Mouse (Mus musculus): ENCODE measurements around the gene Tbc1d8. TPM values are rescaled to one million over a fixed set of nuclear protein-coding genes. Genes with fewer than 3 reads are reported as not detected.

The Tbc1d8 gene
- polyA plus RNA-seq, 1 experiment from 2014 or later: 9.1 TPM

DNA sequence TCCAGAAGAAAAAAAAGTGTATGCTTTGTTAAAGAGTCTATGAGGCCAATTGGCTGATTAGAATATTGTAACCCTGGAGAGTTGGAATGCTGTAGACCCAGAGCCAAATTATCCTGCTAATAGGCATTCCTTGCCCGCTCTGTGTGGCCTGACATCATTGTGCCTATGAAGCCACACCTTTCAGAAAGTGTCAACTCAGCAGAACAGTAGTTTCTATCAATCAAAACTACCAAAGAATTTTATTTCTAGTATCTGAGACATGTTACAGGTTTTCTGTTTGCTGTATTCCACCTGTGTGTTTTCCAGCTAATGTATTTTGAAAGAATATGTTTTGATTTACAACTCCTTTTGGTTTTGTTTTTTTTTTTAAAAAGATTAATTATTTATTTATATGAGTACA lies 33.6 kb upstream of the Tbc1d8 start:
- no peaks in the 10 kb centered on the region for H3K36me3 ChIP-seq (ENCODE audit: control insufficient read depth, insufficient read depth, low read length)
- no peak for ATAC-seq (replicated peaks; ENCODE audit: low FRiP score, low TSS enrichment, low read depth)
- no peak overlapping the region for H3K4me3 ChIP-seq (ENCODE audit: low read depth, low read length)
- no peak overlapping the region for H3K27ac ChIP-seq (ENCODE audit: low read depth)
- 82% methylated on average over 1 of the region's 1 CpGs for WGBS
- no peak overlapping the region for H3K4me2 ChIP-seq (ENCODE audit: low read length)
- H3K27me3 ChIP-seq (replicated peaks; ENCODE audit: control insufficient read depth, insufficient read depth, low read length): no peaks in the 10 kb centered on the region
- DNase-seq (ENCODE audit: low spot score): no peak
- no peaks in the 10 kb centered on the region for H3K4me1 ChIP-seq (replicated peaks; ENCODE audit: control insufficient read depth, insufficient read depth, low read length)
- H3K9ac ChIP-seq (ENCODE audit: low read length): no peak overlapping the region
- no peaks in the 10 kb centered on the region for H3K9me3 ChIP-seq (ENCODE audit: control insufficient read depth, low read length)

- no peak overlapping the region for H3K4me3 ChIP-seq (ENCODE audit: low read depth, low read length)
- no peak overlapping the region for H3K9ac ChIP-seq (ENCODE audit: low read length)
- H3K9me3 ChIP-seq (ENCODE audit: control insufficient read depth, low read length): no peaks in the 10 kb centered on the region
- ATAC-seq (replicated peaks; ENCODE audit: low FRiP score, low TSS enrichment, low read depth) (no peak), DNase-seq (ENCODE audit: low spot score) (no peak)
- no peaks in the 10 kb centered on the region for H3K4me1 ChIP-seq (replicated peaks; ENCODE audit: control insufficient read depth, insufficient read depth, low read length)
- H3K4me2 ChIP-seq (ENCODE audit: low read length): no peak overlapping the region
- H3K36me3 ChIP-seq (ENCODE audit: control insufficient read depth, insufficient read depth, low read length): no peaks in the 10 kb centered on the region
- H3K27me3 ChIP-seq (replicated peaks; ENCODE audit: control insufficient read depth, insufficient read depth, low read length): no peaks in the 10 kb centered on the region
- WGBS: 70% methylated on average over 8 of the region's 8 CpGs
- H3K27ac ChIP-seq (ENCODE audit: low read depth): no peak overlapping the region
Measured at GRCm38 (mm10) chr1:39511775-39512174, 33.2 kb upstream of the Tbc1d8 start.

- no peak for DNase-seq (ENCODE audit: low spot score)
- no peak overlapping the region for H3K4me2 ChIP-seq (ENCODE audit: low read length)
- no peaks in the 10 kb centered on the region for H3K36me3 ChIP-seq (ENCODE audit: control insufficient read depth, insufficient read depth, low read length)
- H3K9me3 ChIP-seq (ENCODE audit: control insufficient read depth, low read length): no peaks in the 10 kb centered on the region
- no peak overlapping the region for H3K4me3 ChIP-seq (ENCODE audit: low read depth, low read length)
- 53% methylated on average over 9 of the region's 9 CpGs for WGBS
- no peak overlapping the region for H3K9ac ChIP-seq (ENCODE audit: low read length)
- no peak for ATAC-seq (replicated peaks; ENCODE audit: low FRiP score, low TSS enrichment, low read depth)
- H3K27ac ChIP-seq (ENCODE audit: low read depth): no peak overlapping the region
- H3K27me3 ChIP-seq (replicated peaks; ENCODE audit: control insufficient read depth, insufficient read depth, low read length): no peaks in the 10 kb centered on the region
- H3K4me1 ChIP-seq (replicated peaks; ENCODE audit: control insufficient read depth, insufficient read depth, low read length): no peaks in the 10 kb centered on the region
Measured at GRCm38 (mm10) chr1:39505600-39505999, 27.0 kb upstream of the Tbc1d8 start.

DNA sequence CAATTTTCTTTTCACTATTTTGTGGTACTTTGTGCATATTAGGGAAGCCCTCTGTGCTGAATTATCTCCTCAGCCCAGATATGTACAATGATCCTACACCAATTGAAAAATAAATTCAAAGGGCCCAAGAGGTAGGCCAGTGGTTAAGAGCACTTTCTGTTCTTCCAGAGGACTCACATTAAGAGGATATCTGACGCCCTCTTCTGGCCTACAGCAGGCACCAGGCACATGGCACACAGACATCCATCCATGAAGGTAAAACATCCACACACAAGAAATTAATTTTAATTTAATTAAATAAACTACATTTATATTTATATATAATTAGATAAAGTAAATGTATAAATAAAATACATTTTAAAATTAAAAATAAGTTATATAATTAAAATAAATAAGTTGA lies 25.7 kb upstream of the Tbc1d8 start:
- H3K4me3 ChIP-seq (ENCODE audit: low read depth, low read length): no peak overlapping the region
- H3K9ac ChIP-seq (ENCODE audit: low read length): no peak overlapping the region
- 8% methylated on average over 1 of the region's 1 CpGs for WGBS
- ATAC-seq (replicated peaks; ENCODE audit: low FRiP score, low TSS enrichment, low read depth) (no peak), DNase-seq (ENCODE audit: low spot score) (no peak)
- no peaks in the 10 kb centered on the region for H3K27me3 ChIP-seq (replicated peaks; ENCODE audit: control insufficient read depth, insufficient read depth, low read length)
- H3K9me3 ChIP-seq (ENCODE audit: control insufficient read depth, low read length): no peaks in the 10 kb centered on the region
- no peak overlapping the region for H3K27ac ChIP-seq (ENCODE audit: low read depth)
- H3K36me3 ChIP-seq (ENCODE audit: control insufficient read depth, insufficient read depth, low read length): no peaks in the 10 kb centered on the region
- H3K4me1 ChIP-seq (replicated peaks; ENCODE audit: control insufficient read depth, insufficient read depth, low read length): no peaks in the 10 kb centered on the region
- H3K4me2 ChIP-seq (ENCODE audit: low read length): no peak overlapping the region

GRCm38 (mm10) chr1:39502817-39503633 lies 24.5 kb upstream of the Tbc1d8 start:
- Histone ChIP-seq H3K9ac (ENCODE audit: low read length) (no peak overlapping the region), H3K27ac (ENCODE audit: low read depth) (no peak overlapping the region), H3K4me3 (ENCODE audit: low read depth, low read length) (no peak overlapping the region), H3K9me3 (ENCODE audit: control insufficient read depth, low read length) (no peaks in the 10 kb centered on the region), H3K27me3 (replicated peaks; ENCODE audit: control insufficient read depth, insufficient read depth, low read length) (no peaks in the 10 kb centered on the region), H3K36me3 (ENCODE audit: control insufficient read depth, insufficient read depth, low read length) (no peaks in the 10 kb centered on the region), H3K4me1 (replicated peaks; ENCODE audit: control insufficient read depth, insufficient read depth, low read length) (no peaks in the 10 kb centered on the region), H3K4me2 (ENCODE audit: low read length) (no peak overlapping the region)
- WGBS: 79% methylated on average over 17 of the region's 17 CpGs
- ATAC-seq (replicated peaks; ENCODE audit: low FRiP score, low TSS enrichment, low read depth) (no peak), DNase-seq (ENCODE audit: low spot score) (no peak)

DNA sequence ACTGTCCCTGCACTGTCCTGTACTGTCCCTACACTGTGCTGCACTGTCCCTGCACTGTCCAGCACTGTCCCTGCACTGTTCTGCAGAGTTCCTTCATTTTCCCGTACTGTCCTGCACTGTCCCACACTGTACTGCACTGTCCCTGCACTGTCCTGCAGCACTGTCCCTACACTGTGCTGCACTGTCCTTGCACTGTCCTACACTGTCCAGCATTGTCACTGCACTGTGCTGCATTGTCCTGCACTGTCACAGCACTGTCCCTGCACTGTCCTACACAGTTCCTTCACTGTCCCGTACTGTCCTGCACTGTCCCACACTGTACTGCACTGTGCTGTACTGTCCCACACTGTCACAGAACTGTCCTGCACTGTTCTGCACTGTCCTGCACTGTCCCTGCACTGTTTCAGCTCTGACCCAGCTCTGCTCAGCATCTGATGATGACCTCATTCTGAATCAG lies 21.0 kb upstream of the Tbc1d8 start:
- 89% methylated on average over 2 of the region's 2 CpGs for WGBS
- DNase-seq (ENCODE audit: low spot score) (no peak), ATAC-seq (replicated peaks; ENCODE audit: low FRiP score, low TSS enrichment, low read depth) (no peak; the same call in 1 of the 2 replicates)

GRCm38 (mm10) chr1:39497748-39498147 lies 19.2 kb upstream of the Tbc1d8 start:
- WGBS: 88% methylated on average over 11 of the region's 11 CpGs
- H3K4me1 ChIP-seq (replicated peaks; ENCODE audit: control insufficient read depth, insufficient read depth, low read length): no peaks in the 10 kb centered on the region
- no peaks in the 10 kb centered on the region for H3K9me3 ChIP-seq (ENCODE audit: control insufficient read depth, low read length)
- ATAC-seq (replicated peaks; ENCODE audit: low FRiP score, low TSS enrichment, low read depth) (no peak), DNase-seq (ENCODE audit: low spot score) (no peak)
- no peak overlapping the region for H3K4me3 ChIP-seq (ENCODE audit: low read depth, low read length)
- H3K27ac ChIP-seq (ENCODE audit: low read depth): no peak overlapping the region
- no peak overlapping the region for H3K4me2 ChIP-seq (ENCODE audit: low read length)
- no peak overlapping the region for H3K9ac ChIP-seq (ENCODE audit: low read length)
- H3K27me3 ChIP-seq (replicated peaks; ENCODE audit: control insufficient read depth, insufficient read depth, low read length): no peaks in the 10 kb centered on the region
- H3K36me3 ChIP-seq (ENCODE audit: control insufficient read depth, insufficient read depth, low read length): no peaks in the 10 kb centered on the region

More for the DNA sequence above, 21.0 kb upstream of the Tbc1d8 start:
- H3K4me1 ChIP-seq (replicated peaks; ENCODE audit: control insufficient read depth, insufficient read depth, low read length): no peaks in the 10 kb centered on the region
- no peaks in the 10 kb centered on the region for H3K9me3 ChIP-seq (ENCODE audit: control insufficient read depth, low read length)
- no peak overlapping the region for H3K9ac ChIP-seq (ENCODE audit: low read length)
- no peaks in the 10 kb centered on the region for H3K36me3 ChIP-seq (ENCODE audit: control insufficient read depth, insufficient read depth, low read length)
- no peak overlapping the region for H3K4me2 ChIP-seq (ENCODE audit: low read length)
- no peaks in the 10 kb centered on the region for H3K27me3 ChIP-seq (replicated peaks; ENCODE audit: control insufficient read depth, insufficient read depth, low read length)
- no peak overlapping the region for H3K27ac ChIP-seq (ENCODE audit: low read depth)
- no peak overlapping the region for H3K4me3 ChIP-seq (ENCODE audit: low read depth, low read length)

- Histone ChIP-seq H3K4me2 (ENCODE audit: low read length) (no peak overlapping the region), H3K4me3 (ENCODE audit: low read depth, low read length) (no peak overlapping the region), H3K27ac (ENCODE audit: low read depth) (no peak overlapping the region), H3K27me3 (replicated peaks; ENCODE audit: control insufficient read depth, insufficient read depth, low read length) (no peaks in the 10 kb centered on the region), H3K4me1 (replicated peaks; ENCODE audit: control insufficient read depth, insufficient read depth, low read length) (no peaks in the 10 kb centered on the region), H3K9ac (ENCODE audit: low read length) (no peak overlapping the region), H3K9me3 (ENCODE audit: control insufficient read depth, low read length) (no peaks in the 10 kb centered on the region), H3K36me3 (ENCODE audit: control insufficient read depth, insufficient read depth, low read length) (no peaks in the 10 kb centered on the region)
- no peak for ATAC-seq (replicated peaks; ENCODE audit: low FRiP score, low TSS enrichment, low read depth)
- DNase-seq (ENCODE audit: low spot score): no peak
- 87% methylated on average over 4 of the region's 4 CpGs for WGBS
Measured at GRCm38 (mm10) chr1:39496995-39497394, 18.4 kb upstream of the Tbc1d8 start.

GRCm38 (mm10) chr1:39493664-39494063 lies 15.1 kb upstream of the Tbc1d8 start:
- no peaks in the 10 kb centered on the region for H3K27me3 ChIP-seq (replicated peaks; ENCODE audit: control insufficient read depth, insufficient read depth, low read length)
- DNase-seq (ENCODE audit: low spot score): no peak
- WGBS: 79% methylated on average over 3 of the region's 3 CpGs
- no peak overlapping the region for H3K27ac ChIP-seq (ENCODE audit: low read depth)
- H3K9me3 ChIP-seq (ENCODE audit: control insufficient read depth, low read length): no peaks in the 10 kb centered on the region
- no peaks in the 10 kb centered on the region for H3K36me3 ChIP-seq (ENCODE audit: control insufficient read depth, insufficient read depth, low read length)
- H3K4me2 ChIP-seq (ENCODE audit: low read length): no peak overlapping the region
- H3K9ac ChIP-seq (ENCODE audit: low read length): no peak overlapping the region
- H3K4me3 ChIP-seq (ENCODE audit: low read depth, low read length): no peak overlapping the region
- no peak for ATAC-seq (replicated peaks; ENCODE audit: low FRiP score, low TSS enrichment, low read depth)
- H3K4me1 ChIP-seq (replicated peaks; ENCODE audit: control insufficient read depth, insufficient read depth, low read length): no peaks in the 10 kb centered on the region
